Mouse (Mus musculus) midbrain, embryonic 14.5 days (tissue): ENCODE data around the gene Susd4. TPM values are rescaled to one million over a fixed set of nuclear protein-coding genes. Genes with fewer than 3 reads are reported as not detected.
A peak's percentile ranks its signal among the peaks of the same experiment; 100 is the strongest.

ENCODE experiments used
- ATAC-seq: fragments of 200-750 bp; cut with Nextera tagmentation; 2 replicates; pipeline ENCODE4 v1.8.0; 2017; ENCODE audit warnings: moderate number of reproducible peaks, moderate library complexity; ENCODE audit not compliant: low FRiP score, low TSS enrichment
- DNase-seq: peaks from one replicate; pipeline ENCODE4 v3.0.0-alpha.2; 2015
- H3K27ac ChIP-seq: fragments of 300-500 bp; sonication (generic); replicated peaks from 2 replicates; pipeline ENCODE4 v1.5.1; 2014; ENCODE audit warnings: mild to moderate bottlenecking, low read depth, low read length, moderate library complexity
- H3K27me3 ChIP-seq: fragments of 300-500 bp; sonication (generic); 2 replicates; pipeline ENCODE4 v1.6.1; 2014; ENCODE audit warnings: low read length, control low read depth, mixed read lengths; ENCODE audit not compliant: control insufficient read depth, insufficient read depth
- H3K36me3 ChIP-seq: fragments of 300-500 bp; sonication (generic); 2 replicates; pipeline ENCODE4 v1.6.1; 2014; ENCODE audit warnings: low read length, control low read depth; ENCODE audit not compliant: control insufficient read depth, insufficient read depth
- H3K4me1 ChIP-seq: fragments of 300-500 bp; sonication (generic); 2 replicates; pipeline ENCODE4 v1.6.1; 2014; ENCODE audit warnings: mild to moderate bottlenecking, antibody characterized with exemption, low read length, control low read depth; ENCODE audit not compliant: control insufficient read depth, insufficient read depth
- H3K4me2 ChIP-seq: fragments of 300-500 bp; sonication (generic); 2 replicates; pipeline ENCODE4 v1.6.1; 2014; ENCODE audit warnings: mild to moderate bottlenecking, low read length, moderate library complexity
- H3K4me3 ChIP-seq: fragments of 300-500 bp; sonication (generic); replicated peaks from 2 replicates; pipeline ENCODE4 v1.5.1; 2014; ENCODE audit warnings: low read depth, low read length
- H3K9ac ChIP-seq: fragments of 300-500 bp; sonication (generic); replicated peaks from 2 replicates; pipeline ENCODE4 v1.6.1; 2014; ENCODE audit warnings: mild to moderate bottlenecking, low read length, moderate library complexity
- H3K9me3 ChIP-seq: fragments of 300-500 bp; sonication (generic); 2 replicates; pipeline ENCODE4 v1.6.1; 2016; ENCODE audit warnings: low read length, control low read depth, mixed read lengths; ENCODE audit not compliant: control insufficient read depth
- WGBS: fragments of 180-500 bp; shearing (Covaris S2); extraction: QIAGEN DNeasy Blood & Tissue Kit; methylation state at CpG from one replicate; pipeline ENCODE4 v1.1.7; 2014; 5-methylcytosine and 5-hydroxymethylcytosine counted together
- polyA plus RNA-seq: library from polyadenylated mRNA; unstranded; fragments of >200 nt; fragmentation: Nextera tagmentation; extraction: Ambion mirVana; gene quantifications from 2 replicates; pipeline ENCODE4 v1.2.1, GENCODE M21; 2014

Gene Susd4
- polyA plus RNA-seq, 1 experiment from 2014 or later: 71.0 TPM

- ATAC-seq: no peak
- H3K27ac ChIP-seq: peak overlapping the region; percentile 42
These were observed 55.3 kb downstream of the Susd4 start for GRCm38 (mm10) chr1:182818931-182819330.

GRCm38 (mm10) chr1:182822729-182823128, 59.1 kb downstream of the Susd4 start:
- 81% methylated on average over 10 of the region's 10 CpGs for WGBS
- no peaks in the 10 kb centered on the region for H3K36me3 ChIP-seq
- no peaks in the 10 kb centered on the region for H3K27me3 ChIP-seq
- no peak overlapping the region for H3K4me3 ChIP-seq
- no peak for ATAC-seq
- no peak overlapping the region for H3K4me2 ChIP-seq
- no peaks in the 10 kb centered on the region for H3K9me3 ChIP-seq
- H3K9ac ChIP-seq: no peak overlapping the region
- no peak overlapping the region for H3K27ac ChIP-seq
- peaks cover 24% of the 10 kb centered on the region; the same call in 1 of the 2 replicates for H3K4me1 ChIP-seq
- DNase-seq: no peak

More at GRCm38 (mm10) chr1:182818931-182819330, 55.3 kb downstream of the Susd4 start:
- Histone ChIP-seq H3K9me3 (no peaks in the 10 kb centered on the region), H3K9ac (no peak overlapping the region), H3K36me3 (no peaks in the 10 kb centered on the region), H3K27me3 (no peaks in the 10 kb centered on the region), H3K4me3 (no peak overlapping the region), H3K4me1 (peaks cover 23% of the 10 kb centered on the region; the same call in 1 of the 2 replicates), H3K4me2 (no peak overlapping the region)
- WGBS: 29% methylated on average over 10 of the region's 10 CpGs
- no peak for DNase-seq

GRCm38 (mm10) chr1:182823723-182824421, 60.2 kb downstream of the Susd4 start:
- Histone ChIP-seq H3K4me3 (no peak overlapping the region), H3K36me3 (no peaks in the 10 kb centered on the region), H3K9me3 (no peaks in the 10 kb centered on the region), H3K9ac (no peak overlapping the region), H3K27ac (no peak overlapping the region; the same call in 1 of the 2 replicates), H3K4me2 (no peak overlapping the region; the same call in 1 of the 2 replicates), H3K27me3 (no peaks in the 10 kb centered on the region), H3K4me1 (peaks cover 14% of the 10 kb centered on the region; the same call in 1 of the 2 replicates)
- 60% methylated on average over 21 of the region's 21 CpGs for WGBS
- ATAC-seq (no peak), DNase-seq (peak; percentile 40)

GRCm38 (mm10) chr1:182826557-182826956, 62.9 kb downstream of the Susd4 start:
- no peak for DNase-seq
- 93% methylated on average over 3 of the region's 3 CpGs for WGBS

GRCm38 (mm10) chr1:182838061-182838460, 74.4 kb downstream of the Susd4 start:
- DNase-seq: peak; percentile 30
- Histone ChIP-seq H3K36me3 (no peaks in the 10 kb centered on the region), H3K9me3 (no peaks in the 10 kb centered on the region), H3K27me3 (no peaks in the 10 kb centered on the region), H3K4me1 (peaks cover 14% of the 10 kb centered on the region), H3K4me2 (no peak overlapping the region), H3K9ac (no peak overlapping the region), H3K27ac (peak overlapping the region; percentile 4; the same call in 1 of the 2 replicates), H3K4me3 (no peak overlapping the region)
- no peak for ATAC-seq
- WGBS: 45% methylated on average over 6 of the region's 6 CpGs

More at GRCm38 (mm10) chr1:182826557-182826956, 62.9 kb downstream of the Susd4 start:
- H3K36me3 ChIP-seq: no peaks in the 10 kb centered on the region
- no peak overlapping the region for H3K4me2 ChIP-seq
- no peaks in the 10 kb centered on the region for H3K9me3 ChIP-seq
- H3K9ac ChIP-seq: no peak overlapping the region
- H3K4me1 ChIP-seq: 0 out of 2 replicates have a peak, but pooled peaks cover 11% of the 10 kb centered on the region
- H3K27ac ChIP-seq: no peak overlapping the region
- H3K27me3 ChIP-seq: no peaks in the 10 kb centered on the region
- no peak overlapping the region for H3K4me3 ChIP-seq
- ATAC-seq: no peak

GRCm38 (mm10) chr1:182839332-182839929, 75.8 kb downstream of the Susd4 start:
- H3K9me3 ChIP-seq: no peaks in the 10 kb centered on the region
- H3K27ac ChIP-seq: peak overlapping the region; percentile 32; the same call in 1 of the 2 replicates
- no peak overlapping the region for H3K4me2 ChIP-seq
- DNase-seq: no peak
- no peak for ATAC-seq
- no peaks in the 10 kb centered on the region for H3K36me3 ChIP-seq
- WGBS: 78% methylated on average over 4 of the region's 4 CpGs
- H3K27me3 ChIP-seq: no peaks in the 10 kb centered on the region
- H3K9ac ChIP-seq: no peak overlapping the region
- H3K4me1 ChIP-seq: peaks cover 14% of the 10 kb centered on the region
- no peak overlapping the region for H3K4me3 ChIP-seq

- H3K4me2 ChIP-seq: no peak overlapping the region
- WGBS: 53% methylated on average over 6 of the region's 6 CpGs
- H3K27ac ChIP-seq: peak overlapping the region; percentile 32; the same call in 1 of the 2 replicates
- no peaks in the 10 kb centered on the region for H3K9me3 ChIP-seq
- no peak for DNase-seq
- peaks cover 14% of the 10 kb centered on the region for H3K4me1 ChIP-seq
- no peak for ATAC-seq
- no peaks in the 10 kb centered on the region for H3K36me3 ChIP-seq
- H3K27me3 ChIP-seq: no peaks in the 10 kb centered on the region
- no peak overlapping the region for H3K9ac ChIP-seq
- H3K4me3 ChIP-seq: no peak overlapping the region
These were observed 76.4 kb downstream of the Susd4 start for GRCm38 (mm10) chr1:182840011-182840410.

GRCm38 (mm10) chr1:182840606-182841005, 76.9 kb downstream of the Susd4 start:
- H3K27ac ChIP-seq: no peak overlapping the region
- DNase-seq (peak; percentile 25), ATAC-seq (no peak)
- no peak overlapping the region for H3K4me3 ChIP-seq
- no peaks in the 10 kb centered on the region for H3K9me3 ChIP-seq
- WGBS: 67% methylated on average over 6 of the region's 6 CpGs
- no peak overlapping the region for H3K4me2 ChIP-seq
- H3K27me3 ChIP-seq: no peaks in the 10 kb centered on the region
- no peaks in the 10 kb centered on the region for H3K36me3 ChIP-seq
- H3K4me1 ChIP-seq: peaks cover 14% of the 10 kb centered on the region
- H3K9ac ChIP-seq: no peak overlapping the region
